Mouse (Mus musculus): ENCODE measurements at regions not wholly inside any gene's neighbourhood (a gene's known extent, or its start where the extent isn't known, plus 50 kb on each side); places are given as distances from the start of the nearest gene placed in this dataset.

DNA sequence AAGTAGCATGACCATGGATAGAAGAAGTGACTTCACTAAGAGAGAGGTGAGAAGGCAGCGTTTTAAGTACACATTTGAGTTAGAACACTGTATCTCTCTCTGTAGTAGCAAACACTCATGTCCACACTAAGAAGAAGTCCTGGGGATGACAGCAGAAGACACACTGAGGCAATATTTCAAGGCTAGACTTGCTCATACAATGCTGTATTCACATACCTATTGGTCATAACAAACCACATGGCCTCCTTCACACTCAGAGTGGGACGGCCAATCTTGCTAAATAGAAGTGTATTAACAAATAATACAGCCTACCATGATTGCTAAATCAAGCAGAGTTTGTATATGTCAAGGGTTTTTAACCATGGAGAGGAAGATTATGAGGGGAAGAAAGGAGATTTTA lies 252.5 kb upstream of the Kcnj16 start:
- DNase-seq (ENCODE audit: low read depth, low spot score): no peak

DNA sequence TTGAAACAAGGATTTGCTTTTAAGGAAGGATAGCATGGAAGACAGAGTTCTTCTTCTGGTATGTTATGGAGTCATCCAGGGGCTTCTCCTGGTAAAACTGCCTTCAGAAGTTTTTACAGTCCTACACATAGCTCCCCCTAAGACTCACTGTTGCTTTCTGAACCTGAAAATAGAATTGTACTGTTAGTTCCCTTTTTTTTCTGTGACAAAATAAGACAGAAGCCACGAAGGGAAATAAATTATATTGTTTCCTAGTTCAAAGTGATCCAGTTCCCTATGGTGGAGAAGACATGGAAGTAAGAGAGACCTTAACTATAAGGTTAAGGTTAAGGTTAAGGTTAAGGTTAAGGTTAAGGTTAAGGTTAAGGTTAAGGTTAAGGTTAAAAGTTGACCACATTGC lies 251.5 kb upstream of the Kcnj16 start:
- no peak for DNase-seq (ENCODE audit: low read depth, low spot score)

DNA sequence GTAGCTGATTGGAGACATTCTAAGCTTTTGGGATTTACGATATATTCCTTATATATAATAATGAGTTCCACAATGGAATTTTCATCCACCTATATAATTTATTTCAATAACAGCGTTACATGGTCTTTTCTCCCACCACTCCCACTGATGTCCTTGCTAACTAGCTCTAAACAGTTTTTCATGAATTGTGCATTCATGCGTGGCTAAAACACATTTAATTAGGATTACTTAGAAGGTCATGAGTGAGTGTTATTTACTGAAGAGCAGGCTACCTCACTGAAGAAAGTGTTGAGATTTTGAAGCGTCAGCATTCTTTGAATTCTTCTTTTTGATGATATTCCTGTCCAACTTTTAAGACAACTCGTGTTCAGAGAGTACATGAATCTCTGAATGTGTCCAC lies 245.1 kb upstream of the Kcnj16 start:
- DNase-seq (ENCODE audit: low read depth, low spot score): no peak

DNA sequence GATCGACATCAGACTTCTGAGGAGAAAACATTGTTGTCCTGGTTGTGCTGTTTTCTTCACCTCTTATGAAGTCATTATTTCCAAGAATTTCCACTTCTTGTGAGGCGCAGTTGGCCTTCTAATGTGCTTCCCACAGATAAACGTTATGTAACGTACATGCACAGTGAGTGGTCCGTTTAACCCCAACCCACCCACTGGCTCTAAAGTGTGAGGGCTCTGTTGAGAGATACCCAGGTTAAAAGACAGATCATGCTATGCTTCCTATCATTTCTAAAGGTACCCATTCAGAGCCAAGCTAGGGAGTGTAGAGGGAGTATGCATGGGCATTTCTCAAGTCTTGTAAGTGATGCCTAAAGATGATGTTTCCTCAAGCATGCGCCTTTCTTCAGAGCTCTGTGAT lies 243.9 kb upstream of the Kcnj16 start:
- no peak for DNase-seq (ENCODE audit: low read depth, low spot score)

DNA sequence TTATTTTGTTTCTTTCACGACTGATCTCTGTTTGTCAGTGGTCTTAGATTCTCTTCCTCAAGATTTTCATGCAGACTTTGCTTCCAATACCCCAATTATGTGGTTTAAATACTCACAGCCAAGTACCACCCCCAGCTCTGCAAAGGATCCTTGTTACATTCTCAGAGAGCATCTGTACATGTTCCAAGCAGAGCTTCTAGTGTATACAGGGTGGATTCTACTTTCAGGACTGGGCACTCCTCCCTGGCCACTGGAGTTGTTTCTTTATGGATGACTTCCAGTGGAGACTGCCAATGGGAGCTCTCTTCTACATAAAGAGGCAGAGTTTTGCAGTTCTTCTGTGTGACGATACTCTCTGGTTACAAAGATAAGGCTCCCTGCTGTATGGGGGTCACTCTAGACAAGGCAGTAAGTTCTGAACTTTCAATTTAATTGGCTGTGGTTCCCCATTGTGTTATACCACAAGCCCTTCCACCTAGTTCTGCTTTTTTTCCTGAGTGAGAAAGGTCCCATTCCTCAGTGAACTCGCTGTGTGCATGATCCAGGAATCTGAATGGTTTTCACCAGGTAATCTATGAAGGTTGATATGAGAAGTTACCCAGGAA lies 240.4 kb upstream of the Kcnj16 start:
- DNase-seq (ENCODE audit: low read depth, low spot score): no peak

DNA sequence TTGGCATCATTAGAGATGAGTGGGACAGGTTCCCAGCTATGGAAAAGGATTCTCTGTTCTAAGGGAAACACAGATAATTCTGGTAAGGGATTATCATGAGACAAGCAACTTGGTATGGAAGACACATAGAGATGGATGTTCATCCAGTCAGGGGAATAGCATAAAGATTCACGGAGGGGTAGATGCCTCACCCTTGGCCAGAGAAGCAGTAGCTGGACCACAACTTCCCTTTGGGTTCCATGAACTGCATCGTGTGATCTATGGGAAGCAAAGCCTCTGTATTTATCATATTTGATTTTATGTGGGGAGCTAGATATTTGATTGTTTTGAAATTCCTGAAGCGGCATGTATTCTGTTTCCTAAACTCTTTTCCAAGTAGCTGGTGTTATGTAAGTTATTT lies 236.3 kb upstream of the Kcnj16 start:
- DNase-seq (ENCODE audit: low read depth, low spot score): no peak

DNA sequence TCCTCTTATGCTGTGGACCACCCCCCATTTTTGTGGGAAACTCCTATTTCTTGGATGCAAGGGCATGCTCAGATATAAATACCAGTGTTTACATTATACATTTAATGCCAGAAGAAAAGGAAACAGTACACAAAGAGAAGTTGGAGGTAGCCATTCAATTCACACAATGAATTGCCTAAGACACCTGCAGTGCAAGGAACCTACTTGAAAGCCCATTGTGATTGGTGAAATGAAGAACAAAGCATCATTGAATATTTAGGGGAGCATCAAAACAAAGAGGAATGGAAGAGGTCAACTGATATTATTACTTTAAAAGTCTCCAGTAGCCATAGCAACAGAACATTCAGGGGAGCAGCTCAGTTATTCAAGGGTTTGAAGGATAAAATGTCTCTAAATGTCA lies 193.7 kb upstream of the Kcnj16 start:
- DNase-seq (ENCODE audit: low read depth, low spot score): no peak

DNA sequence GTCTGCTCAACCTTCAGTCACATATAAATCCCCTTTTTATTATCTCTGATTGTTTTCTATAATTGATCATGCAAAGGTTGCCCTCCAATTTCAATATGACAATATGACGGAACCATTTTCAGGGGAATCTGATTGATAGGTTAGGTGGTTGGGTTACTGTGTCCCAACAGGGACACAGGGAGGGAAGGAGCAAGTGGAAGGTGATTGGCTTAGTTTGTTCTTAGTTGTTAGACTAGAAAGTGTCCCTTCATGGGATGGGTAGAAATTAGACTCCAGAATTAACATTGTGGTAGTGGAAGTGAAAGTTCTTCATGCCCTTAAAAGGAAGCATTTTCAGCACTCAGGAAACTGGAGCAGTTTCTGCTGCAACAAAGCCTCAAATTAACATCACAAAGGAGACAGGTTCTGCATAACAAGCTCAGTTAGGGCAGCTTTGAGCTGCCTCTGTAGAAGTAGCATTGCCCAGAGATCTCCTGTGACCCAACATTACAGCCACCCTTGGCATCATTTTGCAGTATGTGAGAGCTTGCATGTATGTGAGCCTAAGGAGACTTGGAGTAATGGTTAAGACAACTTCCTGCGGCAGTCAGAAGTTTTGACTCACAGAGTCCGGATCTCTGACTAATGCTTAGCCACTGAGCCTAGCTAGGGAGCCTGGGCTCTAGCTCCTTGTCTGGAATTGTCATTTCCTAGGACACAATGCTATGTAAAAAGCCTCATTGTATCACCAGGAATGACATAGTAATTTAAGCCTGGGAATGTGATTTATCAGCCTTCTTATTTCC lies 186.1 kb upstream of the Kcnj16 start:
- DNase-seq (ENCODE audit: low read depth, low spot score): no peak

DNA sequence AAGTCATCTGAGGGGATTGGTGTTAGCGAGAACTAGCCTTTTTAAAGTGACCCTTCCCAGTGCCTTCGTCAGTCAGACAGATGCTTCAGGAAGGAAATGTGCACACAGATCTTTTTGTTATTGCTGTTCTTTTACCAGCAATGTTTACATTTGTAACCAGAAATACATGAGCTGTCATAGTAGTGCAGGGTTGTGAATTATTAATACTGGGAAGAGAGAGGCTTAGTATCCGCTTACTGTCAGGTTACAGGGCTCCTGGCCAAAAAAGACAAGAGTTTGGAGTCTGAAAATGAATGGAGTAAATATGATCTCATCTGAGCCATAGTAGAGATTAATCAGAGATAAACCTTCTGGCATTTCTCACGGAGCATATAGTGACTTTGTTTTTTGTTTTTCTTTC lies 178.3 kb upstream of the Kcnj16 start:
- no peak for DNase-seq (ENCODE audit: low read depth, low spot score)

DNA sequence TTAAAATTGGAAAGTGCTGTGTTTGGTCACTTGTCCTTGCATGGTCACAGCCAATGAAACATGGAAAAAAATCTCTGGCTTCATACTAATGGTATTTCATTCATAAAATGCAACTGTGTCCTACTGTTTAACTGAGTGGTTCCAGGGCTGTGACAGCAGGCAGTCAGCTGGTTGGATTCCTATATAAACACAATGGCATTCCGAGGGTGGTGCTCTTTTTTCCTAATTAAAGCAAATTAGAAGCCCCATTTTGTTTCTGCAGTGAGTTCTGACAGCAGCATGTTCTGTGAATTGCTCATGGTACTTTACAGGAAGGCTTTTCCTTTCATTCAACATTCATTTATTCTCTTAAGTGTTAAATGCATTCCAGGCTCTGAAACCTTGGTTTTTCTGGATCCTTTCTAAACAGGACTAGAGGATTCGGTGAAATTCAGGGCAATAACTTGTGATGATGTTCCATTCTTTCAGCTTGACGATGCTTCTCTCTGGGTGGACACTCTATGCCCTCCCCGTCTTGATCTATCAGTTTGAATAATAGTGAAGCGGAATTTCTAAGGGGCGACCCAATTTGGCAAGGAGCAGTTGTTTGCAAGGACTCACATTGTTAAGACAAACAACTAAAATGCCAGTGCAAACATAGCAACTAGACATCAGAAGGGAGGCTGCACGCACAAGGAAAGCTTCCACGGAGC lies 167.8 kb upstream of the Kcnj16 start:
- no peak for DNase-seq (ENCODE audit: low read depth, low spot score)

DNA sequence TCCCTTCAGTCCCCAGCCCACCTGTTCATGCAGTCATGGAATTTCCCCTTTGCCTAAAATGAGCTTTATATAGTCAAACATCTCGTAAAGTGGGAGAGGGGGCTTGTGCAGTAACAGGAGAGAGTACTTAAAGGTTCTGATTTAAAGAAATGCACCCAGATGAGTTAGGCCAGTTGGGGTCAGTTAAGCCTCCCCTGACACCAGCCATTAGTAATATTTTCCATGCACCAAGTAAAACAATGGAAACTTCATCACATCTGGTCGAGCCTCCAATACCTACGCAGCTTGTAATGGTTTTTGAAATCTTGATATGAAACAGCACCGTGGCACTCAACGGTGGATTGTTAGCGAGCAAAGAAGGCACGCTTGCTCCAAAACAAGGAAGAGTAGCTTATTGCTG lies 165.8 kb upstream of the Kcnj16 start:
- no peak for DNase-seq (ENCODE audit: low read depth, low spot score)

DNA sequence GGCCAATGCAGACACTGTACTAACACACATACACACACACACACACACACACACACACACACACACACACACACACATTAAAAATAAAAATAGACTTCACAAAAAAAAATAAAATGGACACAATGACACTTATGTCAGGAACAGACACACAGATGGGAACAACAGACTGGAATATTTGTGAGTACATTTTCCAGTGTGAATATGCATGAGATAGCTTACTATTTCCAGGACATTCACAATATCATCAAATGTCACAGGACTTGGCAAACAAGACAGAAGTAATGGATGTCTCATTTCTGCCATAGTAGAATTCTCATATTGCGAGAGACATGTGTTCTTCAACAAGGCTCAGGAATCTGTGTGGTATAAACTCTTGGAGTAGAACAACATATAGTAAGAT lies 163.8 kb upstream of the Kcnj16 start:
- no peak for DNase-seq (ENCODE audit: low read depth, low spot score)

DNA sequence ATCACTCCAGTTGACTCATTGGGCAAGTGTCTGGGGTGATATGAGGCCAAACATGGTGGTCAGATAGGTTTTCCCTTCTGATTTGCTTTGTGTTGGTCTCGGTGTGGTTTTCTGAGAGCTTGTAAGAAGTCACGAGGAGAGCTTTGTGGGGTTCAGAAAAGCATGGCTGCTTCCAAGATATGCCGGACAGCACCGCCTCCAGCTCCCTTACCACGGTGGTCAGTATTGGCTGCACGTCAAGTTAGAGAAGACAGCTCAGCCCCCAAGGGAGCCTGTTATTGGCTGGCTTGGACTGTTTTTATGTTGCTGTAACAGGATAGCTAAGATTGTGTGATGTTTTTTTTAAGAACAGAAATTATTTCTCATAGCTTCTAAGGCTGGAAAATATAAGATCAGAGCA lies 154.7 kb upstream of the Kcnj16 start:
- peak; percentile 9 for DNase-seq (ENCODE audit: low read depth, low spot score)

DNA sequence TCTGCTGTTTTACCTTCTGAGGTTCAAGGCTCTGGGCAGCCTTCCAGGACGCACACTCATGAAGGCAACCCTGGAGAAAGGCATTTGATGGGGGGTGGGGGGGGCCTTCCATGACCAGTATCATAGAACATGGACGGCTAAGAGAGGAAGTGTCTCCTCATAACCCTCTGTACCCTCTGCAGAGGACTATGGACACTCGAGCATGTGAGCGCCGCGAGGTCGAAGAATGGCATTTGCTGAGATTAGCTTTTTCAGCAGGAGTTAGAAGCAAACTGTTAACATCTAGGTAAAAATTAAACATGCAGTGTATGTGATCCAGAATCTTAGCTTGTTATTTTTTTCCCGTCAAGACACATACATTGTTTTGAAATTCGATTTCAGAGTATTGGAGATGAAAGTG lies 153.1 kb upstream of the Kcnj16 start:
- DNase-seq (ENCODE audit: low read depth, low spot score): no peak

DNA sequence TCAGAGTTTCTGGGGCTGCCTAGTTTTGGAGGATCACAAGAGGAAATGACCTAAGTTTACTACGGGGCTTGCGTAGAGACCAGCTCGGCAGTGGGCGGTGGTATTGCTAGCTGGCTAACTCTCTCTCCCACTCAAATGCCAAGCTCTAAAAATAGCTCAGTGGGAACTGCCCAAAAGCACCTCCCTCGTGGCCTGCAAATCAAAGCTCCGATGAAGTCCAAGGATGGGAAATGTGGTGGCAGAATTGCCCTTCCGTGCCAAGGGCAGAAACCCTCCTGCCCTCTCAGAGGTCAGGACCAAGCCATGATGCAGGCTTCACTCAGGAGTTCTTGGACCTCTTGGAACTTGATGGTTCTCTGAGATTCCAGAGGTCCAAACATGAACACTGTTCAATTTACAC lies 152.6 kb upstream of the Kcnj16 start:
- DNase-seq (ENCODE audit: low read depth, low spot score): peak; percentile 3

DNA sequence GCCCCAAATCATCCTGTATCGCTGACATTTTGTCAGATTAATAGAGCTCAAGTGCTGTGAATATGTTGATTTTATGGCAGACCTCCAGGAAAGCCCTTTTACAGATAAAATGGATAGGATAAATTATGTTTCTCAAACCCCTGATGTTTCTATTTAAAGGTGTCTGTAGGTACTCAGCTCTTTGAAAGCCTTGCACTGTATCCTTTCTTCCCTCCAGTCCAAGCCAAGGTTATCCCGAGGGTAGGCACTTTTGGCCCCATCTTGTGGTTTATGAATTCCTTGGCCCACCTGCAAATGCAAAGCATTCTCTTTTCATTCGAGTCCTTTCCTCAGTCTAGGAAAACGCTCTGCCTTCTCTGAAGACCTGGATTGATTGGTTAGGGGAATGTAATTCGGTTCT lies 139.2 kb upstream of the Kcnj16 start:
- no peak for DNase-seq (ENCODE audit: low read depth, low spot score)

DNA sequence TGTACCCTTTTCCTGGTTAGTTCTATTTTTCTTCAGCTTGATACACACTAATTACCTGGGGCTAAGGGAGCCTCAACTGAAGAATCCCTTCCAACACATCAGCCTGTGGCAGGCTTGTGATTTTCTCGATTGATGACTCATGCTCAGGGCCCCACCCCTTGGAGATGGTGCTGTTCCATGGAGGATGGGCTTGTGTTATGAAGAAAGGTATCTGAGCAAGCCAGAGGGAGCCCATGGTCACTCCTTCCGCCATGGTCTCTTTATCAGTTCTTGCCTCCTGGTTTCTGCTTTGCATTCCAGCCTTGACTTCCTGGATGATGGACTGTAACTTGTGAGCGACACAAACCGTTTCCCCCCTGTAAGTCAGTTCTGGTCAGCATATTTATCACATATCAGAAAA lies 131.1 kb upstream of the Kcnj16 start:
- no peak for DNase-seq (ENCODE audit: low read depth, low spot score)

DNA sequence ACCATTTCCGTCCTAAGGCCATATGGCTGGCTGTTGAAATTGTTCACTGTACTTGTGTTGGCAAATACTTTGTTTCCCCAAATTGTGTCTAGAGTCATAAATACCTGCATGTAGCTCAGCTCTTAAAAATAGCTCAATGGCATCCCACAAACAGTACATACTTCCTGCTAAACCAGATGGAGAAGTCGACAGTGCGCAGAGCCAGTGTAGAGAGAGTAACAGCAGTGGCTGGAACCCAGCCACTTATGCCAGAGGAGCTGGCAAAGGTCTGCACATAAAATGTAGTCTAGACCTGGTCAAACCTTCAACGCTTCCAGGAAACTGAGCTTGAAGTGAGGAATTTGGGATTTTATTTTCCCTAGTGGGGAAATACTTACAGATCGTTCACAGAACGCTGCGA lies 128.5 kb upstream of the Kcnj16 start:
- DNase-seq (ENCODE audit: low read depth, low spot score): no peak

DNA sequence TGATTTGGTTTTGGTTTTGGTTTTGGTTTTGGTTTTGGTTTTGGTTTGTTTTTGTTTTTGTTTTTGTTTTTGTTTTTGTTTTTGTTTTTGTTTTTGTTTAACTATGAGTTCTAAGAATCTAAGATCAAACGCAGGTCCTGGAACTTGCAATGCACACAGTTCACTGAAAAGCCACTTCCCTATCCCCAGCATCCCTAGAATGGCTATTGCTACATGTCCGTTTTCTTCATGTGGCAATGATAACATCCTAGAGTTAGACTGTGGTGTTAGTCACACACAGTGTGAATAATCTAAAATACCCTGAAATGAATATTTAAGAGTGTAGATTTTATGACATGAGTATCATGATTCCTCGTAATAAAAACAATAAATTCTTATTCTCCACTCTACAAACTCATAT lies 99.5 kb upstream of the Kcnj16 start:
- no peak for DNase-seq (ENCODE audit: low read depth, low spot score)

DNA sequence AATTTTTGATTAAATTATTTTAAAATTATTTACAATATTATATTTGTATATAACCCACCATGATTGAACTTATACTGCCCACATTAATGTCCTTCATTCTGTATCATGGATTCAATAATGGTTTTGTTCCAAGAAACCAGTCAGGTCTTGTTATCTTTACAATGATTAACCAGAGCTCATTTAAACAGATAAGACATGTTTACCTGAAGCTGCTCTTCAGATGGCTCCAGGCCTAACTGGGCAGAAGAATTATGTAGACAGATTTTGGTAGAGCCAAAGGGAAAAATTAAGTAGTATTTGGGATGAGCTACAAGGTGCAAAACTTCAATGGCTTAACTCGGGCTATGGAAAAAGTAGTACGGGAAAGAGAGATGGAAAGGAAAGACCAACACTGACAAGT lies 97.7 kb upstream of the Kcnj16 start:
- no peak for DNase-seq (ENCODE audit: low read depth, low spot score)

DNA sequence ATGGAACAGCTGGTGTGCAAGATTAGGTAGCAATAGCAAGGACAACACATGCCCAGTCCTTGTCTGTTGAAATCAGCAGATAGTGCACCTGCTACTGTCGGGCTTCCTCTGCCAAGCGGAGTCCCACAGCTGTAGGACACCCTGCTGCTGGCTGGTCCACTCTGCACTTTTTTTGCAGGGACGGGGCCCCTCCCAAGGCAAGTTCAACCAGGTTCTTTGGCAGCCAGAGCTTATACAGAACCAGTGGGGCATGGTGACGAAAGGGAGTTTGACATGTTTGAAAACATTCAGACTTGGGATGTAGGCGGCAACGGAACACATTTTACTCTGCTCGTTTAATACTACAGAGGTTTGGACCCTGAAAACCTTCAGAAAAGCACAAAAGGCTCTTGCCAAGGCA lies 93.2 kb upstream of the Kcnj16 start:
- DNase-seq (ENCODE audit: low read depth, low spot score): no peak

DNA sequence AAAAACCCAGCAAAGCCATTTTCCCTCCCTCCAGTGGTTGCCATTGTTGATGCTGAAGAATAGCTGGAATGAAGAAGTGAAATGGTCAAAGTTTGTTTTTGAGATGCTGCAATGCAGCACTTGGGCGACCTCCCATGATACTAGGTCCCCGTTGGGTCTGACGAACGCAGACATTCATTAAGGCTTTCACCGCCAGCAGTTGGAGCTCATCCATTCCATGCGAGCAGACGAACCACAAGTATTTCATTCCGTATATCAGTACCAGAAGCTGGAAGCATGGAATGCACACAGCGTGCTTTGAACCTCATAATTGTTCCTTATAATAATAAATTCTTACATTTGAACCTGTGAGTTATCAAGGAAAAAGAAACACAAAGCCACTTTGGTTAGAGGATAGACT lies 86.9 kb upstream of the Kcnj16 start:
- no peak for DNase-seq (ENCODE audit: low read depth, low spot score)
